Mouse (Mus musculus): ENCODE data around the gene Hyal4. TPM values are rescaled to one million over a fixed set of nuclear protein-coding genes. Genes with fewer than 3 reads are reported as not detected.

Hyal4 gene
- polyA plus RNA-seq, 1 experiment from 2014 or later, result 0.03 TPM

DNA sequence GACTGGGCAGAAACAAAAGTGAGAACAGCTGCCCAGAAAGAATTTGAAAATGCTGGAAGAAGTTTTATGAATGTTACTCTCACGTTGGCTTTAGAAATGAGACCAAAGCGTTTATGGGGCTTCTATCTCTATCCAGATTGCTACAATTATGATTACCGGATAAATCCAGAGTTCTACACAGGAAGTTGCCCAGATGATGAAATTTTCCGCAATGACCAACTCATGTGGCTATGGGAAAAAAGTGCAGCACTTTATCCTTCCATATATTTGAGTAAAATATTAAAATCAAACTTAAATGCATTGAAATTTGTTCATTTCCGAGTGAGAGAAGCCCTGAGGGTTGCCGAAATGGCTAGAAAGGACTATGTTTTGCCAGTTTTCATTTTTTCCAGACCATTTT lies 13.6 kb upstream of the Hyal4 start:
- ATAC-seq (replicated peaks; ENCODE audit: low FRiP score, low read depth) (no peak), DNase-seq (ENCODE audit: low spot score) (no peak)
- no peak for TF ChIP-seq CTCF (IDR thresholded peaks at IDR 0.05; ENCODE audit: low read depth)
- Histone ChIP-seq H3K9me3 (replicated peaks; ENCODE audit: low read length) (no peaks in the 10 kb centered on the region), H3K27ac (no peak overlapping the region), H3K4me2 (ENCODE audit: low read length) (no peak overlapping the region), H3K4me3 (replicated peaks; ENCODE audit: low read depth, low read length) (no peak overlapping the region), H3K9ac (ENCODE audit: low read depth, low read length) (no peak overlapping the region), H3K27me3 (ENCODE audit: insufficient read depth, low read length) (no peaks in the 10 kb centered on the region), H3K36me3 (ENCODE audit: insufficient read depth, low read length) (no peaks in the 10 kb centered on the region), H3K4me1 (replicated peaks; ENCODE audit: insufficient read depth, low read length) (no peaks in the 10 kb centered on the region)
- 89% methylated on average over 6 of the region's 6 CpGs for WGBS

DNA sequence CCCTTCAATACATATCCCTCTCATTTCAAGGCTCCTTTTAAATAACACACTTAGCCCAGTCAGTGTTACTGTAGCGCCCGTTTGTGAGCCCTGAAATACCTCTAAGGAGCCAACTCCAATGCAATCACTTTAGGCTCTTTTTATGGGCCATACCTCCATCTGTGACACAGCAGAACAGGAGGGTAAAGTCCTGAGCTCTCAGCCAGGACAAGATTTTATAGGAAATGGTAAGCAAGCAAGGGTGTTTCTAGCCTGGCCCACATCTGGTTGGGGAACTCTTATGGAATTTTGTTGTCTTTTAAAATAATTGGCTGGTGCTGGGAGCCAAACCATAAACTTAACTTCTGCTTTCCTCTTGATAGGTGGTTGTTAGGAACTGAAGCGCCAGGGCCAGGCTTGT lies 11.2 kb downstream of the Hyal4 start:
- DNase-seq (ENCODE audit: low spot score) (no peak), ATAC-seq (replicated peaks; ENCODE audit: low FRiP score, low read depth) (no peak)
- Histone ChIP-seq H3K4me3 (replicated peaks; ENCODE audit: low read depth, low read length) (no peak overlapping the region), H3K4me1 (replicated peaks; ENCODE audit: insufficient read depth, low read length) (no peaks in the 10 kb centered on the region), H3K27ac (no peak overlapping the region), H3K9ac (ENCODE audit: low read depth, low read length) (no peak overlapping the region), H3K4me2 (ENCODE audit: low read length) (no peak overlapping the region), H3K9me3 (replicated peaks; ENCODE audit: low read length) (no peaks in the 10 kb centered on the region), H3K36me3 (ENCODE audit: insufficient read depth, low read length) (no peaks in the 10 kb centered on the region), H3K27me3 (ENCODE audit: insufficient read depth, low read length) (no peaks in the 10 kb centered on the region)
- 77% methylated on average over 3 of the region's 3 CpGs for WGBS
- TF ChIP-seq CTCF (IDR thresholded peaks at IDR 0.05; ENCODE audit: low read depth), result no peak

GRCm38 (mm10) chr6:24766261-24766660 lies 18.1 kb downstream of the Hyal4 start:
- TF ChIP-seq CTCF (IDR thresholded peaks at IDR 0.05; ENCODE audit: low read depth), result no peak
- no peaks in the 10 kb centered on the region for H3K27me3 ChIP-seq (ENCODE audit: insufficient read depth, low read length)
- H3K4me3 ChIP-seq (replicated peaks; ENCODE audit: low read depth, low read length), result no peak overlapping the region
- WGBS, result 30% methylated on average over 2 of the region's 2 CpGs
- H3K4me2 ChIP-seq (ENCODE audit: low read length), result no peak overlapping the region
- DNase-seq (ENCODE audit: low spot score), result no peak
- no peaks in the 10 kb centered on the region for H3K36me3 ChIP-seq (ENCODE audit: insufficient read depth, low read length)
- H3K4me1 ChIP-seq (replicated peaks; ENCODE audit: insufficient read depth, low read length), result no peaks in the 10 kb centered on the region
- no peak overlapping the region for H3K9ac ChIP-seq (ENCODE audit: low read depth, low read length)
- no peak for ATAC-seq (replicated peaks; ENCODE audit: low FRiP score, low read depth)
- H3K27ac ChIP-seq, result no peak overlapping the region
- H3K9me3 ChIP-seq (replicated peaks; ENCODE audit: low read length), result no peaks in the 10 kb centered on the region

- Histone ChIP-seq H3K27me3 (ENCODE audit: insufficient read depth, low read length) (no peaks in the 10 kb centered on the region), H3K36me3 (ENCODE audit: insufficient read depth, low read length) (no peaks in the 10 kb centered on the region), H3K27ac (no peak overlapping the region), H3K9me3 (replicated peaks; ENCODE audit: low read length) (no peaks in the 10 kb centered on the region), H3K4me2 (ENCODE audit: low read length) (no peak overlapping the region), H3K4me1 (replicated peaks; ENCODE audit: insufficient read depth, low read length) (no peaks in the 10 kb centered on the region), H3K9ac (ENCODE audit: low read depth, low read length) (no peak overlapping the region), H3K4me3 (replicated peaks; ENCODE audit: low read depth, low read length) (no peak overlapping the region)
- 65% methylated on average over 2 of the region's 2 CpGs for WGBS
- DNase-seq (ENCODE audit: low spot score), result no peak
- no peak for TF ChIP-seq CTCF (IDR thresholded peaks at IDR 0.05; ENCODE audit: low read depth)
- no peak for ATAC-seq (replicated peaks; ENCODE audit: low FRiP score, low read depth)
These were observed 31.1 kb downstream of the Hyal4 start for GRCm38 (mm10) chr6:24779182-24779581.

GRCm38 (mm10) chr6:24790888-24791287 lies 42.8 kb downstream of the Hyal4 start, which contains the start of gene Spam1:
Gene Spam1 (plus strand): TSS chr6:24791188.
- no peak for ATAC-seq (replicated peaks; ENCODE audit: low FRiP score, low read depth)
- no peaks in the 10 kb centered on the region for H3K27me3 ChIP-seq (ENCODE audit: insufficient read depth, low read length)
- no peaks in the 10 kb centered on the region for H3K36me3 ChIP-seq (ENCODE audit: insufficient read depth, low read length)
- no peaks in the 10 kb centered on the region for H3K9me3 ChIP-seq (replicated peaks; ENCODE audit: low read length)
- no peak within 1 kb of the TSS for H3K4me2 ChIP-seq (ENCODE audit: low read length)
- no peaks in the 10 kb centered on the region for H3K4me1 ChIP-seq (replicated peaks; ENCODE audit: insufficient read depth, low read length)
- DNase-seq (ENCODE audit: low spot score), result no peak
- no peak for TF ChIP-seq CTCF (IDR thresholded peaks at IDR 0.05; ENCODE audit: low read depth)
- no peak within 1 kb of the TSS for H3K27ac ChIP-seq
- no peak within 1 kb of the TSS for H3K4me3 ChIP-seq (replicated peaks; ENCODE audit: low read depth, low read length)
- H3K9ac ChIP-seq (ENCODE audit: low read depth, low read length), result no peak within 1 kb of the TSS

Other genes with a start within 250 kb of the Hyal4 start
- 0.03 and 0.06 TPM in 2 replicates for gene Iqub, start 233.3 kb upstream of the Hyal4 start, polyA plus RNA-seq (2015; fragmentation: Nextera tagmentation; extraction: Ambion mirVana)
- gene Ndufa5, start 220.3 kb upstream of the Hyal4 start, polyA plus RNA-seq (2015; fragmentation: Nextera tagmentation; extraction: Ambion mirVana), result 557 and 637 TPM in 2 replicates
- 0.78 and 1.0 TPM in 2 replicates for gene Asb15, start 220.2 kb upstream of the Hyal4 start, polyA plus RNA-seq (2015; fragmentation: Nextera tagmentation; extraction: Ambion mirVana)
- not detected in 2 replicates for gene Lmod2, start 150.6 kb upstream of the Hyal4 start, polyA plus RNA-seq (2015; fragmentation: Nextera tagmentation; extraction: Ambion mirVana)
- 122 and 126 TPM in 2 replicates for gene Wasl, start 83.3 kb upstream of the Hyal4 start, polyA plus RNA-seq (2015; fragmentation: Nextera tagmentation; extraction: Ambion mirVana)
- gene Hyal6, start 15.1 kb upstream of the Hyal4 start, polyA plus RNA-seq (2015; fragmentation: Nextera tagmentation; extraction: Ambion mirVana), result not detected in 2 replicates
- not detected in 2 replicates for gene Spam1, start 42.9 kb downstream of the Hyal4 start, polyA plus RNA-seq (2015; fragmentation: Nextera tagmentation; extraction: Ambion mirVana)
- gene Hyal5, start 109.7 kb downstream of the Hyal4 start, polyA plus RNA-seq (2015; fragmentation: Nextera tagmentation; extraction: Ambion mirVana), result not detected in 2 replicates
- gene Tmem229a, start 208.0 kb downstream of the Hyal4 start, polyA plus RNA-seq (2015; fragmentation: Nextera tagmentation; extraction: Ambion mirVana), result 17.3 and 20.8 TPM in 2 replicates